Mouse (Mus musculus) urinary bladder, postnatal 25 days (tissue): Measurements from ENCODE around the gene Naa38.

Experiments
- DNase-seq: peaks from one replicate; pipeline ENCODE4 v3.0.0; 2022; ENCODE audit warnings: low spot score

Gene Naa38

DNA sequence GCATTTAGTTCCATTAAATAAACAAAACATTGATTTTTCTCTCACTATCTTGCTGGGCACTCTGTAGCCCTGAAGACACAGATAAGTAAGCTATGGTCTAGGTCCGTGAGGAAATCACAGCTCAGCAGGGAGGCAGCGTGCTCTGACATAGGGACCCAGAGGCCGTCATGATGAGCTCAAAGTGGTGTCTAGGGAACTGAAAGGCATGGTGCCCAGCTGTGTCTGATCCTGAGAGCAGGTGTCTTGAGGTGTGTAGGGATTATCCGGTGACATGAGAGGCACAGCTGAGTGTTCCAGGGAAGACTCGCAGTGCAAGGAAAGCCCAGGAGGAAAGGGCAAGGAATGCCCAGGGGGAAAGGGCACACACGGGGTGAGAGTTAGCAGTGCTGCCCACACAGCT, 37.9 kb downstream of the Naa38 start:
- no peak for DNase-seq

DNA sequence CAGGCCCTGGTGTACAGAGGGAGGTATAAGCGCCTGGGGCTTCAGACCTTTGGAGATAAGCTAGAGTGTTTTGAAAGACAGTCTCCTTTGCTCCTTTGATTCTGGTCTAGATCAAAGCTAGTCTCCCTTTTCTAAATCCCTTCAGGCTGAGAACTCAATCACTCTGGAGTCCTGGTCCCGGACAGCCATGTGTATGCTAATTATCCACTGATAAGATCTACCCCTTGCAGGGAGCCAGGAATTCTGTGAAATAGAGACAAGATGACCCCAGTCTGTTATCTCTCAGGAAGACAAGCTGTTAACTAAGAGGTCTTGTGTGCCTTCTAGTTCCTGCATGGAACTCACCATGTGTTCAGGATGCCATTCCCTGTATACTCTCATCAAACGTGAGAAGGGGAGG, 42.0 kb downstream of the Naa38 start:
- no peak for DNase-seq

- no peak for DNase-seq
Measured at GRCm38 (mm10) chr11:69443328-69443727, 48.0 kb downstream of the Naa38 start.
